ENCODE assay signal across 24 mouse cellular contexts in the genomic region with DNA sequence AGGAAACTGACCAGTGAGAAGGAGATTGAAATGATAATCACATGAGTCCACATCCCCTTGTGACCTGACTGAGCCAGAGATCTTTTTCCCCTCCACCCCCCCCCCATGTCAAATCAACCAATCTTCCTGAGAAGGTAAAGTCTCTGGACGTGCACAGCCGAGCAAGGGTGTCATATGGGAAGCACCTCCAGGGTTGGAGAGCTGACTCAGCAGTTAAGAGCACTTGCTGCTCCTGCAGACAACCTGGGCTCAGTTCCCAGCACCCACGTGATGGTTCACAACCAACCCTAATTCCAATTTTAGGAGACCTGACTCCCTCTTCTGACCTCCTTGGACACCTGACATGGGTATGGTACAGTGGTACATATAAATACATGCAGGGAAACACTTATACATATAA. TPM values are rescaled to one million over a fixed set of nuclear protein-coding genes. Genes with fewer than 3 reads are reported as not detected.
A peak's percentile ranks its signal among the peaks of the same experiment; 100 is the strongest.
DNase-seq lines count a peak whose midpoint lies in the region; ATAC-seq and TF ChIP-seq lines count a peak whose summit lies in the region.
"Had no signal": no experiment of that assay in that cellular context is flagged by ENCODE, and none has a peak within 500 bp of the region (broad histone marks: within the 10 kb centered on the region; RNA-seq: fewer than 3 reads in every experiment).

No protein-coding gene starts in this region.

- peaks cover 4% of the 10 kb centered on the region; the same call in 1 of the 2 replicates for H3K4me1 ChIP-seq in hindbrain, embryonic 16.5 days (ENCODE audit: control insufficient read depth, insufficient read depth, low read depth, low read length)
- peaks cover 5% of the 10 kb centered on the region for H3K4me1 ChIP-seq in hindbrain, embryonic 13.5 days (replicated peaks)
- H3K4me1 ChIP-seq in midbrain, embryonic 15.5 days = peaks cover 8% of the 10 kb centered on the region
- no peaks in the 10 kb centered on the region; the same call in 1 of the 2 replicates for H3K4me1 ChIP-seq in midbrain, embryonic 10.5 days
- 0 out of 4 replicates have a peak, but pooled peaks cover 0 to 5% of the 10 kb centered on the region in 2 experiments for H3K4me1 ChIP-seq in ES-E14 (ENCODE audit: control insufficient read depth in 2 of 2, insufficient read depth in 2 of 2, low read length in 2 of 2, poor library complexity in 1 of 2)
- no peaks in the 10 kb centered on the region for H3K4me1 ChIP-seq in midbrain, postnatal 0 days (ENCODE audit: insufficient read depth, low read length)

- TF ChIP-seq CTCF in midbrain, postnatal 0 days (IDR thresholded peaks at IDR 0.05) = no peak

- no peaks in the 10 kb centered on the region for H3K36me3 ChIP-seq in hindbrain, embryonic 16.5 days (ENCODE audit: control insufficient read depth, insufficient read depth, low read length)
- no peaks in the 10 kb centered on the region for H3K36me3 ChIP-seq in hindbrain, embryonic 13.5 days
- no peaks in the 10 kb centered on the region for H3K36me3 ChIP-seq in midbrain, embryonic 15.5 days (replicated peaks)
- H3K36me3 ChIP-seq in midbrain, embryonic 10.5 days = no peaks in the 10 kb centered on the region
- H3K36me3 ChIP-seq in ES-E14 (ENCODE audit: control insufficient read depth, insufficient read depth, low read length, poor library complexity, severe bottlenecking) = no peaks in the 10 kb centered on the region
- H3K36me3 ChIP-seq in midbrain, postnatal 0 days (ENCODE audit: insufficient read depth, low read length) = no peaks in the 10 kb centered on the region
- H3K36me3 ChIP-seq: embryonic facial prominence, embryonic 15.5 days; forebrain, embryonic 10.5 days; heart, embryonic 12.5 days had no signal

- no peak for ATAC-seq in hindbrain, embryonic 16.5 days
- no peak for ATAC-seq in hindbrain, embryonic 13.5 days (ENCODE audit: low FRiP score)
- ATAC-seq in midbrain, embryonic 15.5 days (replicated peaks) = no peak
- no peak for ATAC-seq in midbrain, postnatal 0 days (ENCODE audit: low FRiP score)
- ATAC-seq: CD4-positive, CD25-positive, alpha-beta regulatory T cell, adult 4 months; forebrain, embryonic 16.5 days; inflammation-experienced regulatory T-cells, adult 6 months; intestine, postnatal 0 days had no signal

- no peak overlapping the region for H3K27ac ChIP-seq in hindbrain, embryonic 16.5 days (ENCODE audit: low read depth, low read length)
- no peak overlapping the region for H3K27ac ChIP-seq in hindbrain, embryonic 13.5 days
- H3K27ac ChIP-seq in midbrain, embryonic 15.5 days = no peak overlapping the region
- H3K27ac ChIP-seq in midbrain, embryonic 10.5 days (replicated peaks) = no peak overlapping the region
- no peak overlapping the region for H3K27ac ChIP-seq in ES-E14 (ENCODE audit: insufficient read depth, low read depth, low read length, poor library complexity, severe bottlenecking)
- no peak overlapping the region for H3K27ac ChIP-seq in midbrain, postnatal 0 days (ENCODE audit: low read depth, low read length)
- H3K27ac ChIP-seq: embryonic facial prominence, embryonic 15.5 days; forebrain, embryonic 10.5 days; heart, adult 2 months; hindbrain, embryonic 14.5 days had no signal

- peak overlapping the region; percentile 5; the same call in 1 of the 2 replicates for H3K4me2 ChIP-seq in hindbrain, embryonic 16.5 days (ENCODE audit: low read length)
- no peak overlapping the region for H3K4me2 ChIP-seq in hindbrain, embryonic 13.5 days
- 0 out of 2 replicates have a peak overlapping the region, but pooled peaks have one; percentile 20 for H3K4me2 ChIP-seq in midbrain, embryonic 15.5 days
- H3K4me2 ChIP-seq in midbrain, postnatal 0 days (ENCODE audit: low read depth, low read length, poor library complexity, severe bottlenecking) = 0 out of 2 replicates have a peak overlapping the region, but pooled peaks have one; percentile 13
- H3K4me2 ChIP-seq: embryonic facial prominence, embryonic 15.5 days; heart, embryonic 12.5 days; hindbrain, embryonic 14.5 days had no signal

- H3K9ac ChIP-seq in hindbrain, embryonic 16.5 days (ENCODE audit: low read depth, low read length) = no peak overlapping the region
- no peak overlapping the region for H3K9ac ChIP-seq in hindbrain, embryonic 13.5 days
- no peak overlapping the region for H3K9ac ChIP-seq in midbrain, embryonic 15.5 days
- H3K9ac ChIP-seq in ES-E14 (ENCODE audit: insufficient read depth, low read depth, low read length, poor library complexity, severe bottlenecking) = no peak overlapping the region
- H3K9ac ChIP-seq in midbrain, postnatal 0 days (replicated peaks; ENCODE audit: low read length, poor library complexity, severe bottlenecking) = no peak overlapping the region
- H3K9ac ChIP-seq: embryonic facial prominence, embryonic 15.5 days; heart, embryonic 12.5 days; hindbrain, embryonic 14.5 days had no signal

- in situ Hi-C loops in ES-E14 (cut with MboI; ENCODE audit: low sequenced_read_pairs in 2 of 2, unreplicated experiment in 2 of 2) = no loop called here

- WGBS in hindbrain, embryonic 16.5 days = 63% methylated on average over 3 of the region's 3 CpGs
- WGBS in hindbrain, embryonic 13.5 days = 66% methylated on average over 3 of the region's 3 CpGs
- WGBS in midbrain, embryonic 15.5 days = 72% methylated on average over 3 of the region's 3 CpGs
- WGBS in midbrain, embryonic 10.5 days = 82% methylated on average over 3 of the region's 3 CpGs
- 58% methylated on average over 3 of the region's 3 CpGs for WGBS in midbrain, postnatal 0 days

- no peaks in the 10 kb centered on the region for H3K27me3 ChIP-seq in hindbrain, embryonic 16.5 days (replicated peaks; ENCODE audit: control insufficient read depth, insufficient read depth, low read length)
- peaks cover 6% of the 10 kb centered on the region; the same call in 1 of the 2 replicates for H3K27me3 ChIP-seq in hindbrain, embryonic 13.5 days
- H3K27me3 ChIP-seq in midbrain, embryonic 15.5 days (replicated peaks) = no peaks in the 10 kb centered on the region
- no peaks in the 10 kb centered on the region for H3K27me3 ChIP-seq in midbrain, embryonic 10.5 days (ENCODE audit: low read depth, poor library complexity, severe bottlenecking)
- no peaks in the 10 kb centered on the region for H3K27me3 ChIP-seq in midbrain, postnatal 0 days (ENCODE audit: insufficient read depth, low read length)
- H3K27me3 ChIP-seq: embryonic facial prominence, embryonic 15.5 days; heart, embryonic 12.5 days had no signal

- DNase-seq in midbrain, embryonic 10.5 days (ENCODE audit: low spot score) = no peak
- DNase-seq in ES-E14 (ENCODE audit: low read depth, low spot score) = no peak
- DNase-seq in midbrain, postnatal 0 days (ENCODE audit: low spot score) = no peak
- no peak for DNase-seq in heart, adult 9 months (ENCODE audit: low spot score in 2 of 2)
- DNase-seq: adrenal gland, adult 8-10 months; adrenal gland, postnatal 36 days; B cell, adult 2 months; cerebellum, adult 8-10 months; gastrocnemius, postnatal 14 days; heart, adult 2 months; heart, postnatal 4 days; kidney, adult 8-10 months had no signal

- no peaks in the 10 kb centered on the region; the same call in 1 of the 2 replicates for H3K9me3 ChIP-seq in hindbrain, embryonic 16.5 days (ENCODE audit: control insufficient read depth, low read length)
- peaks cover under 1% of the 10 kb centered on the region for H3K9me3 ChIP-seq in hindbrain, embryonic 13.5 days
- no peaks in the 10 kb centered on the region; the same call in 1 of the 2 replicates for H3K9me3 ChIP-seq in midbrain, embryonic 15.5 days
- H3K9me3 ChIP-seq in midbrain, embryonic 10.5 days (replicated peaks) = peaks cover 6% of the 10 kb centered on the region; the same call in 1 of the 2 replicates
- no peaks in the 10 kb centered on the region for H3K9me3 ChIP-seq in ES-E14 (ENCODE audit: control insufficient read depth, insufficient read depth, low read depth, low read length)
- no peaks in the 10 kb centered on the region for H3K9me3 ChIP-seq in midbrain, postnatal 0 days (ENCODE audit: low read length)
- H3K9me3 ChIP-seq: embryonic facial prominence, embryonic 15.5 days had no signal

- H3K4me3 ChIP-seq in hindbrain, embryonic 16.5 days (ENCODE audit: low read length) = no peak overlapping the region
- no peak overlapping the region for H3K4me3 ChIP-seq in hindbrain, embryonic 13.5 days
- no peak overlapping the region for H3K4me3 ChIP-seq in midbrain, embryonic 15.5 days
- no peak overlapping the region for H3K4me3 ChIP-seq in midbrain, embryonic 10.5 days
- no peak overlapping the region for H3K4me3 ChIP-seq in ES-E14 (ENCODE audit: insufficient read depth in 1 of 2, low read depth in 1 of 2, low read length in 2 of 2, poor library complexity in 1 of 2, severe bottlenecking in 1 of 2)
- no peak overlapping the region for H3K4me3 ChIP-seq in midbrain, postnatal 0 days (ENCODE audit: low read depth, low read length)
- H3K4me3 ChIP-seq: embryonic facial prominence, embryonic 15.5 days; erythroblast, embryonic 14.5 days; forebrain, embryonic 10.5 days; heart, adult 2 months; heart, embryonic 12.5 days had no signal

TF ChIP-seq in ES-E14, 5 proteins besides CTCF, POLR2A, EP300 and RAD21:
- TF ChIP-seq ZNF384 (IDR thresholded peaks at IDR 0.05; ENCODE audit: low read depth, low read length) (no peak), MAFK (IDR thresholded peaks at IDR 0.05; ENCODE audit: insufficient read depth, low read depth, low read length) (peak; percentile 90)
TF ChIP-seq in ES-E14: peak in this region for 1.

RNA-seq across cellular contexts. Expression of a gene that starts 39.3 kb away (rescaled TPM):
- 4.6 and 6.5 TPM in 2 replicates for polyA plus RNA-seq in hindbrain, embryonic 16.5 days (2015; fragmentation: Nextera tagmentation; extraction: Ambion mirVana)
- 5.6 and 6.2 TPM in 2 replicates for polyA plus RNA-seq in hindbrain, embryonic 13.5 days (2015; fragmentation: Nextera tagmentation; extraction: Ambion mirVana)
- polyA plus RNA-seq in midbrain, embryonic 15.5 days (2015; fragmentation: Nextera tagmentation; extraction: Ambion mirVana) = 6.1 and 6.2 TPM in 2 replicates
- polyA plus RNA-seq in midbrain, embryonic 10.5 days (2016; fragmentation: Nextera tagmentation; extraction: Ambion mirVana) = 9.0 and 11.4 TPM in 2 replicates
- 10.9 and 12.2 TPM in 2 replicates for total RNA-seq in ES-E14 (2012; rRNA removed)
- total RNA-seq in midbrain, postnatal 0 days (2014; rRNA removed) = 7.0 and 10.5 TPM in 2 replicates
- 8.6 and 10.0 TPM in 2 replicates for polyA plus RNA-seq in midbrain, postnatal 0 days (2015; fragmentation: Nextera tagmentation; extraction: Ambion mirVana)
